Mouse (Mus musculus) heart, adult 18-20 months (tissue): ENCODE results near the gene F11r. TPM values are rescaled to one million over a fixed set of nuclear protein-coding genes. Genes with fewer than 3 reads are reported as not detected.
A peak's percentile ranks its signal among the peaks of the same experiment; 100 is the strongest.
"Not testable (repeated sequence)": the region's sequence is repeated elsewhere in the genome, so short reads cannot be mapped to it uniquely, and the experiment has no call there.

Source experiments
- DNase-seq, 2 experiments: peaks; one replicate each; pipeline ENCODE4 v3.0.0; 2021 to 2022; ENCODE audit warnings: mixed read lengths in 1 of 2
- total RNA-seq, 2 experiments: library from RNA; stranded (reverse); gene quantifications; 2 replicates each; pipeline ENCODE4 v1.2.3; 2021

The F11r gene
- total RNA-seq, 2 experiments from 2014 or later = 33.3 to 34.1 TPM

DNA sequence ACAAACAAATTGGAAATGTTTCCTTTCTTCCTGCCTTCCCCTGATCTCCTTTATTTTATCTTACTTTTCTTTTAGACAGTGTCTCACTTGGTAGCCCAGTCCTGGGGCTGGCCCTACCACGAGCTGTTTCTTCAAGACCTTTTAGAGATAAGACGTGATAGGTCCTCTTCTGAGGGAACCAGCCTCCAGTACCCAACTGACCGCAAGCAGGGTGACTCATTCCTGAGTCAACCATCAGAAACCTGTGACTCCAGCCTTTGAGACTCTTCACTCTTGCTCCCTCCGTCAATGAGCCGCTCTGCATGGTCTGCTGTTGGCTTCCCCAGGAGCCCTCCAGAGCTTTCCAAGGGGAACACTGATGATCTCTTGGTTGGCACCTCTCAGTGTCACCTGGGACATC is 33.6 kb downstream of the F11r start:
- DNase-seq = no peak

- DNase-seq = no peak
Observed at GRCm38 (mm10) chr1:171471452-171471851, 34.1 kb downstream of the F11r start.

DNA sequence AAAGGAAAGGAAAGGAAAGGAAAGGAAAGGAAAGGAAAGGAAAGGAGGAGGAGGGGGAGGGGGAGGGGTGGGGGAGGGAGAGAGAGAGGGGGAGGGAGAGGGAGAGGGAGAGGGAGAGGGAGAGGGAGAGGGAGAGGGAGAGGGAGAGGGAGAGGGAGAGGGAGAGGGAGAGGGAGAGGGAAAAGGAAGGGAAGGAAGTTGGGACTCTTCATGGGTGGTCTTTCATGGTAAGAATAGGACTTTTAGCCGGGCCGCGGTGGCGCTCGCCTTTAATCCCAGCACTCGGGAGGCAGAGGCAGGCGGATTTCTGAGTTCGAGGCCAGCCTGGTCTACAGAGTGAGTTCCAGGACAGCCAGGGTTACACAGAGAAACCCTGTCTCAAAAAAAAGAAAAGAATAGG is 34.6 kb downstream of the F11r start:
- not testable (repeated sequence) for DNase-seq

- DNase-seq = no peak
Observed at GRCm38 (mm10) chr1:171473506-171473905, 36.2 kb downstream of the F11r start.

- DNase-seq = no peak
Observed at GRCm38 (mm10) chr1:171473920-171474640, 36.7 kb downstream of the F11r start.

- no peak for DNase-seq
Observed at GRCm38 (mm10) chr1:171477123-171477522, 39.8 kb downstream of the F11r start.

GRCm38 (mm10) chr1:171477758-171478545 is 40.6 kb downstream of the F11r start:
- no peak for DNase-seq

DNA sequence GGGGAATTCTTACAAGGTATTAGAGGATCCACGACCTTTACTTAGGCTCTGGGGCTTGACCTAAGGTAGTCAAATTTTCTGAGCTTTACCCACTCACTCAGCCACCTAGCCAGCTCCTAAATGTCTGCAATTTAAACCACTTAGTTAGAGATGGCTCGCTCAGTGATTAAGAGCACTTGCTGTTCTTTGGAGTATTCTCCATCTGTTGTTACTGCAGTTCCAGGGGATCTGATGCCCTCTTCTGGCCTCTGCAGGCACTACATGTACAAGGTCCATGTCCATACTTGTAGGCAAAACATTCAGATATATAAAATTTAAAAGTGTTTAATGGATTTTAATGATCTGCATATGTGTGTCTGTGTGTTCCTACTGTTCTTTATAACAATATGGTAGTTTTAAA is 41.6 kb downstream of the F11r start:
- DNase-seq = peak; percentile 63 to 86

DNA sequence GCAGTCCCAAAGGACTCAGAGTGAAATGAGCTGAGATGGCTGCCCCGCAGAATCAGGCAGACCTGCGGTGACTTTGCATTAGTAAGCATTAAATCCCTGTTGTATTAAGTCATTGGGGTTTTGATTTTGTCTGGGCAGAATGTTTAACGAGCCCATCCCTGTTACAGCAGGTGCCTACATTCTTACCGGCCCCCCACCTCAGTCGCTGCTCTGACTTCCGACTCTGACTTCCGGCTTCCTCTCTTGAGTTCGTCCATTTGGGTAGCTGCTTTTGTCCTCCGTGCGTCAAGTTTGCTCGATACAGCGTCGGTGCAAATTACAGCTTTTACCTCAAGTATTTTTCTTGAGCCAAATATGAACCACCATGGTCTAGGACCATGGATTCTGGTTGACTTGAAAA is 56.9 kb downstream of the F11r start:
- DNase-seq = no peak

DNA sequence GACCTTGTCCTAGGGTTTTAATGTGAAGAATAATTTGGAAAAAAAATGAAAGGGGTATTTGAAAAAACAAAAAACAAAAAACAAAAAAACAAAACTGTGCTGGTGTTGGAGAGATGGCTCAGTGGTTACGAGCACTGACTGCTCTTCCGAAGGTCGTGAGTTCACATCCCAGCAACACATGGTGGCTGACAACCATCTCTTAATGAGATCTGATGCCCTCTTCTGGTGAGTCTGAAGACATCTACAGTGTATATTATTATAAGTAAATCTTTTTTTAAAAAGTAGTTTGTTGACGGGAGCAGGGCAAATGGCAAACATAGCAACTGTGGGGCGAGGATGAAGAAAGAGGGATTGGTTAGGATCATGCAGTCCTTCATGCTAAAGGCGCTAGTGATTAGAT is 58.0 kb downstream of the F11r start:
- no peak for DNase-seq

GRCm38 (mm10) chr1:171499856-171500255 is 62.5 kb downstream of the F11r start:
- DNase-seq = no peak

DNA sequence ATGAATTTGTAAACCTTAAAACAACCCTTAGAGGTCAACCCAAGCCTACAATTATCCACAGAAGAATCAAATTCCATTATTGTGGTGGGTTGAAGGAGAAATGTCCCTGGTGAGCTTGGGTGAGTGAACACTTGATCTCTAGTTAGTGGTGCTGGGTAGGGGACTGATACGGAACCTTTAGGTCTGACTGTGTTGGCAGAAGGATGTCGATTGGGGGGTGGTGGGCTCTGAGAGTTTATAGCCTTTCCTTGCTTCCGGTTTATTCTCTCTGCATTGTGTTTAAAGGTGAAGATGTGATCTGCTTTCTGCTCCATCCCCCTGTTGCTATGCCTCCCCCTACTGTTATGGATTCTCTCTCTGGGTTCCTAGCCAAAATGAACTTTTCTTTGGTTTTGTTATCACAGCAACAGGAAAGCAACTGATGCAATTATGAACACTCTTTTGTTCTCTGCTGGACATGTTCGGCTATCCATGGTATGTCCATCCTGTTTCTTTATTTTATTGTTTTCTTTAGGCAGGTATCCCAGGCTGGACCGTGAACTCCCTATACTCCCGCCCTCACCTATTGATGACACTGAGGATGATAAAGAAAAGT is 63.8 kb downstream of the F11r start:
- no peak for DNase-seq

GRCm38 (mm10) chr1:171501636-171502080 is 64.3 kb downstream of the F11r start:
- DNase-seq = peak; percentile 37 to 64

GRCm38 (mm10) chr1:171502388-171503249 is 65.3 kb downstream of the F11r start:
- DNase-seq = peak; percentile 59 to 64

GRCm38 (mm10) chr1:171503250-171503591 is 65.9 kb downstream of the F11r start, which contains the start of gene Alyref2:
Gene Alyref2 (plus strand): TSS chr1:171503478.
- peak; percentile 95 to 96 for DNase-seq

DNA sequence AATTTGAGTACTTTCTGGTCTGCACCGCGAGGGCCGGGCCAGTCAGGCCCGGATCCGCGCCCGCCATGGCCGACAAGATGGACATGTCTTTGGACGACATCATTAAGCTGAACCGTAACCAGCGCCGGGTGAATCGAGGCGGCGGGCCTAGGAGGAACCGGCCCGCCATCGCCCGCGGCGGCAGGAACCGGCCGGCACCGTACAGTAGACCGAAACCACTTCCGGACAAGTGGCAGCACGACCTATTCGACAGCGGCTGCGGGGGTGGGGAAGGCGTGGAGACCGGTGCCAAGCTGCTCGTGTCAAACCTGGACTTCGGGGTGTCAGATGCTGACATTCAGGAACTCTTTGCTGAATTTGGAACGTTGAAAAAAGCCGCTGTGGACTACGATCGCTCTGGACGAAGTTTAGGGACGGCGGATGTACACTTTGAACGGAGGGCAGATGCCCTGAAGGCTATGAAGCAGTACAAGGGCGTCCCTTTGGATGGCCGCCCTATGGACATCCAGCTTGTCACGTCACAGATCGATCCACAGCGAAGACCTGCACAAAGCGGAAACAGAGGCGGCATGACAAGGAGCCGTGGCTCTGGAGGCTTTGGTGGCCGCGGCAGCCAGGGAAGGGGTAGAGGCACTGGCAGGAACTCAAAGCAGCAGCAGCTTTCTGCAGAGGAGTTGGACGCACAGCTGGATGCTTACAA is 66.4 kb downstream of the F11r start:
- DNase-seq = peak in 1 of 2 experiments; percentile 68

DNA sequence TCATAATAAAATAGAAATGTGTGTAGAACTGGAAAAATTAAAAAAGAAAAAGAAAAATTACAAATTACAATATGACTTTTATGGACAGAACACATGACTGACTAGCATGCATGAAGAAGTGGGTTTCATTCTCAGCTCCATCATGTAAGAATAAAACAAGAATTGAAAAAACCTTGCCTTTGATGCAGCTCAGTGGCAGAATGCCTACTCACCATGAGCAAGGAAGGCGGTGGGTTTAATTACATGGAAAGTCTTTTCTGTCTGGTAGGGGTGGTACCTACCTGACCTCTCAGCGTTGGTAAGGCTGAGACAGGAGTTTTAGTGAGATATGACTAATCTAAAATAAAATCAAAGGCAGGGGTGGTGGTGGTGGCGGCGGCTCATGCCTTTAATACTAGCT is 67.3 kb downstream of the F11r start:
- DNase-seq = no peak

DNA sequence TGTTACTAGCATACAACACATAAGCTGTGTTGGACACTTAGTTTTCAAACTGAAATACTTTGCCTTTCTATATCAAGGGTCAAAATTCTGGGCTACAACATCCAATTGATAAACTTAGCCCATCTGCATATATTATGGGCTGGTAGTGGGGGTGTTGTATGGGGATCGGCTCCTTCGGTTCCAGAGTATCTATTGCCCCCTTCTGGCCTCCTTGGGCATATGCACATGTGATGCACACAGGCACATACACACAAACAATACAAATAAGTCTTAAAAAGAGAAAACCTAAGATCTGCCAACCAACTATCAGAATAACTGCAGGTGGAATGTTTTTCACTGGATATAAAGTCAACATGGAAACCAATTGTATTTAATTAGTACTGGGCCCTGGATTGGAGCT is 75.9 kb downstream of the F11r start:
- DNase-seq = no peak

DNA sequence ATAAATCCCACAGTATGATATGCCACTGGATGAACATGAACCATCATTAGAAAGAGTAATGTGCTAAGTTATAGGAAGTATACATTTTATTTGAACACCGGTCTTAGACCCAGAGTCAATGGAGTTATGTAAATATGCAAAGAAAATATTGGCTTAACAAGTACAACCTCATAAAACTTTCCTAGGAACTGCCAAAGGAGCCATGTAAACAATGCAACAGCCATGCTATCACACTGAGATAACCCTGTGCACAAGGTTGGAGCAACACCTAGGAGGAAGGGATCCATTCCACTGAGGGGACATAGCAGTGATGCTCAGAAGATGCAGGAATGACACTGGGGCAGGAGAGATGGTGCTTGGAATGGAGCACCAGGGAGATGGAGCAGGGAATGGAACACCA is 76.4 kb downstream of the F11r start:
- DNase-seq = no peak
